Mouse (Mus musculus) hindbrain, embryonic 16.5 days (tissue): ENCODE measurements around the gene Lix1l. TPM values are rescaled to one million over a fixed set of nuclear protein-coding genes. Genes with fewer than 3 reads are reported as not detected.

Source experiments
- ATAC-seq: fragments of 200-750 bp; cut with Nextera tagmentation; 2 replicates; pipeline ENCODE4 v1.8.0; 2017; ENCODE audit warnings: moderate TSS enrichment, moderate library complexity
- H3K27ac ChIP-seq: fragments of 300-500 bp; sonication (generic); 2 replicates; pipeline ENCODE4 v1.5.1; 2014; ENCODE audit warnings: low read depth, mild to moderate bottlenecking, control low read depth, low read length, moderate library complexity
- H3K27me3 ChIP-seq: fragments of 300-500 bp; sonication (generic); replicated peaks from 2 replicates; pipeline ENCODE4 v1.6.1; 2014; ENCODE audit warnings: low read length; ENCODE audit not compliant: control insufficient read depth, insufficient read depth
- H3K36me3 ChIP-seq: fragments of 300-500 bp; sonication (generic); 2 replicates; pipeline ENCODE4 v1.6.1; 2014; ENCODE audit warnings: mild to moderate bottlenecking, low read length, moderate library complexity, mixed read lengths; ENCODE audit not compliant: control insufficient read depth, insufficient read depth
- H3K4me1 ChIP-seq: fragments of 300-500 bp; sonication (generic); 2 replicates; pipeline ENCODE4 v1.6.1; 2014; ENCODE audit warnings: low read depth, low read length; ENCODE audit not compliant: control insufficient read depth, insufficient read depth
- H3K4me2 ChIP-seq: fragments of 300-500 bp; sonication (generic); 2 replicates; pipeline ENCODE4 v1.6.1; 2014; ENCODE audit warnings: mild to moderate bottlenecking, low read length, control low read depth, moderate library complexity
- H3K4me3 ChIP-seq: fragments of 300-500 bp; sonication (generic); 2 replicates; pipeline ENCODE4 v1.5.1; 2014; ENCODE audit warnings: mild to moderate bottlenecking, low read length, control low read depth, moderate library complexity
- H3K9ac ChIP-seq: fragments of 300-500 bp; sonication (generic); 2 replicates; pipeline ENCODE4 v1.6.1; 2014; ENCODE audit warnings: low read depth, mild to moderate bottlenecking, control low read depth, low read length, moderate library complexity
- H3K9me3 ChIP-seq: fragments of 300-500 bp; sonication (generic); 2 replicates; pipeline ENCODE4 v1.6.1; 2014; ENCODE audit warnings: mild to moderate bottlenecking, low read length, moderate library complexity; ENCODE audit not compliant: control insufficient read depth
- WGBS: fragments of 180-500 bp; shearing (Covaris S2); extraction: QIAGEN DNeasy Blood & Tissue Kit; methylation state at CpG from one replicate; pipeline ENCODE4 v1.1.7; 2014; 5-methylcytosine and 5-hydroxymethylcytosine counted together
- polyA plus RNA-seq: library from polyadenylated mRNA; unstranded; fragments of >200 nt; fragmentation: Nextera tagmentation; extraction: Ambion mirVana; gene quantifications from 2 replicates; pipeline ENCODE4 v1.2.1, GENCODE M21; 2015

The Lix1l gene
- 5.1 and 5.8 TPM in 2 replicates for polyA plus RNA-seq

GRCm38 (mm10) chr3:96600639-96601250 is at the start of gene Lix1l:
Gene Lix1l, plus strand, starts transcription at chr3:96601149.
- no peaks in the 10 kb centered on the region for H3K27me3 ChIP-seq
- H3K4me1 ChIP-seq: peaks cover 74% of the 10 kb centered on the region
- H3K9ac ChIP-seq: peak within 1 kb of the TSS; percentile 95
- peak within 1 kb of the TSS; percentile 87 for H3K4me3 ChIP-seq
- H3K9me3 ChIP-seq: no peaks in the 10 kb centered on the region
- H3K4me2 ChIP-seq: peak within 1 kb of the TSS; percentile 67
- no peaks in the 10 kb centered on the region for H3K36me3 ChIP-seq
- peak within 1 kb of the TSS; percentile 98 for H3K27ac ChIP-seq
- under 1% methylated on average over 22 of the region's 27 CpGs for WGBS
- ATAC-seq: peak; percentile 93

DNA sequence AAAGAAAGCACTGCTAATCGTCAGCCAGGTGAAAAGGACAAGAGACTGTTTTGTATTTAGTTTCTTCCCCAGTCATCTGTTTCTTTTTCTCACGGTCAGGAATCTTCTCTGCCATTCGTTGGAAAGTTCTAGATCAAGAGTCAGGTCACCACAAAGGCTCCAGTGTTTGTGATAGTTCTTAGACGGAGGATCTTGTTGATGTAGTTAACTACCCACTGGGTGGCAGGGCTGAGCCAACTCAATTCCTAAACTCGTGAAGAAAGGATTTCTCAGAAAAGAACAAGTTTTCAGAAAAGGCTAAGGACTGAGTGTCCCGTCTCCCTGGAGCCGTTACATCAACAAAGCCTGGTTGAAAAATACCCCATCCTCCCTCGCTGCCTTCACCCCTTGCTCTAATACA is 49.7 kb upstream of the Lix1l start:
- Histone ChIP-seq H3K4me3 (no peak overlapping the region), H3K9me3 (no peaks in the 10 kb centered on the region)
- 16% methylated on average over 8 of the region's 8 CpGs for WGBS

GRCm38 (mm10) chr3:96551890-96552289 is 49.1 kb upstream of the Lix1l start:
- H3K4me1 ChIP-seq: peaks cover 11% of the 10 kb centered on the region
- no peak overlapping the region for H3K4me3 ChIP-seq
- no peak overlapping the region for H3K27ac ChIP-seq
- WGBS: 77% methylated on average over 7 of the region's 7 CpGs
- ATAC-seq: no peak
- H3K9me3 ChIP-seq: no peaks in the 10 kb centered on the region
- H3K4me2 ChIP-seq: no peak overlapping the region
- no peaks in the 10 kb centered on the region for H3K27me3 ChIP-seq
- H3K9ac ChIP-seq: no peak overlapping the region
- H3K36me3 ChIP-seq: no peaks in the 10 kb centered on the region

More for the DNA sequence above, 49.7 kb upstream of the Lix1l start:
- Histone ChIP-seq H3K4me2 (no peak overlapping the region), H3K27ac (no peak overlapping the region), H3K9ac (no peak overlapping the region), H3K4me1 (peaks cover 5% of the 10 kb centered on the region), H3K27me3 (0 out of 2 replicates have a peak, but pooled peaks cover 2% of the 10 kb centered on the region), H3K36me3 (no peaks in the 10 kb centered on the region)
- ATAC-seq: no peak

- no peaks in the 10 kb centered on the region for H3K36me3 ChIP-seq
- no peaks in the 10 kb centered on the region for H3K9me3 ChIP-seq
- ATAC-seq: no peak
- no peak overlapping the region for H3K9ac ChIP-seq
- no peaks in the 10 kb centered on the region for H3K27me3 ChIP-seq
- 83% methylated on average over 6 of the region's 6 CpGs for WGBS
- H3K27ac ChIP-seq: no peak overlapping the region
- H3K4me1 ChIP-seq: peaks cover 11% of the 10 kb centered on the region
- H3K4me2 ChIP-seq: no peak overlapping the region
- no peak overlapping the region for H3K4me3 ChIP-seq
These were observed 47.3 kb upstream of the Lix1l start for GRCm38 (mm10) chr3:96553601-96554000.

DNA sequence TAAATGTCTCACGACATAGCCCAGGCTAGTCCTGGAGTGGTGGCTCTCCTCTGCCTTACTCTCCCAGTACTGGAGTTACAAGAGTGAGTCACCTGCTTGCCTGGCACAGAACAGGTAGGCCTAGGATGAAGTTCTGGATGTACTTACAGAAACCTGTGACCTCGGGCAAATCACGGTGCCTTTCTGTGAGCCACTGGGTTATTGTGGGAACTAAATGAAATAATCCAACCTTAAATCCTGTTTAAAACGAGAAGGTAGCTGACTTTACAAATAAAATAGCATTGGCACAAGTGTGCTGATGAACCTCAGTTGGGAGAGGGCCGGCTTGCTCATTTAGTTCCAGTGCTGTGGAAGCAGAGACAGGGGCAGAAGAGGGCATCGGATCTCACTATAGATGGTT is 46.7 kb upstream of the Lix1l start:
- 84% methylated on average over 6 of the region's 6 CpGs for whole genome bisulfite sequencing
- no peaks in the 10 kb centered on the region for H3K27me3 ChIP-seq
- H3K36me3 ChIP-seq: no peaks in the 10 kb centered on the region
- no peak overlapping the region for H3K4me2 ChIP-seq
- H3K27ac ChIP-seq: no peak overlapping the region
- H3K9ac ChIP-seq: no peak overlapping the region
- no peak for ATAC-seq
- H3K4me3 ChIP-seq: no peak overlapping the region
- peaks cover 17% of the 10 kb centered on the region for H3K4me1 ChIP-seq
- H3K9me3 ChIP-seq: no peaks in the 10 kb centered on the region

GRCm38 (mm10) chr3:96555041-96555596 is 45.8 kb upstream of the Lix1l start:
- Histone ChIP-seq H3K9me3 (no peaks in the 10 kb centered on the region), H3K9ac (no peak overlapping the region), H3K4me2 (no peak overlapping the region; the same call in 1 of the 2 replicates), H3K4me3 (no peak overlapping the region), H3K27ac (peak overlapping the region; percentile 60), H3K4me1 (peaks cover 26% of the 10 kb centered on the region), H3K27me3 (no peaks in the 10 kb centered on the region), H3K36me3 (no peaks in the 10 kb centered on the region)
- peak; percentile 44 for ATAC-seq
- WGBS: 32% methylated on average over 12 of the region's 12 CpGs

GRCm38 (mm10) chr3:96555999-96556614 is 44.8 kb upstream of the Lix1l start:
- H3K4me1 ChIP-seq: peaks cover 34% of the 10 kb centered on the region
- H3K4me2 ChIP-seq: peak overlapping the region; percentile 84
- no peak overlapping the region for H3K9ac ChIP-seq
- H3K36me3 ChIP-seq: peaks cover 4% of the 10 kb centered on the region
- 85% methylated on average over 15 of the region's 15 CpGs for WGBS
- H3K4me3 ChIP-seq: no peak overlapping the region
- no peaks in the 10 kb centered on the region for H3K27me3 ChIP-seq
- no peaks in the 10 kb centered on the region for H3K9me3 ChIP-seq
- ATAC-seq: no peak
- no peak overlapping the region for H3K27ac ChIP-seq

DNA sequence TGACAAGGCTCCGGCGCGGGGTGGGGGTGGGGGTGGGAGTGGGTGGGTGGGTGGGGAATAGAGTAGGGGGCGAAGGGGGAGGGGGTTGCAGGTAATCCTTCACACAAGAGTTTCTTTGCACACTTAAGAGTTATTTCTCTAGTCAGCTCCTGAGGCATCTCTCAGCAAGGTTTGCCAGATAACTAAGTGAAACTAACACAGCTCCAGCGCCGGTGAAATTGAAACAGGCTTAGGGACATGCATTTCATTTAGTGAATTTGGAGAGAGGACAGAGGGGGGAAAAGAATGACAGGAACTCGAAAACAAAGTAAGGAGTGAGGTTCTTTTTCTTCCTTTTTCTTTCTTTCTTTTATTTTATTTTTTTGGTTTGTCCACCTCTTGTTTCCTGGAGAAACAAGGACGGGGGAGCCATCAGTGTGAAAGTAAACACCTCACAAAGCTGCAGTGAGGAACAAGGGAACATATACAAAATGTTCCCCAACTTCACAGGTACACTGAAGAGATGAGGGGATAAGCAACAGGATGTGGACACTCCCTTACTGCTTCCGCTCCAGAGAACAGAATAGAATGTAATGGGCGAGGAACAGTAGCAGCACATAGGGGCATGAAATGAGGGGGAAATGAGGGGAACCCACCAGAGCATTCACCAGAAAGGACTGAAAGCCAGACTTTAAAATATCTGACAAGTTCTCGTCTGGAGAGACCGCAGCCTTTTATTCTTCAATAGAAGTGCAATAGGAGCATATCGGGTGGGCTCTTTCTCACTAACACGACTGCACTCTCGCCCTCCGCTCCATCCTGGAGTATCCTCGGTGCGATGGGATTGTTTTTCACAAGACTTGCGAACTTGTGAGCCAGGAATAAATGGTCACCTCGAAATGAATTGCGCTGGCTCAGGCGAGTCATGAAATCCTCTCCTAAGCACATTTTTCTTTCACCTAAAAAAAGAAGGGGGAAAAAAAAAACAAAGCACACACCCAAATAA is 44.0 kb upstream of the Lix1l start:
- H3K27ac ChIP-seq: peak overlapping the region; percentile 74
- peak overlapping the region; percentile 69 for H3K9ac ChIP-seq
- no peaks in the 10 kb centered on the region for H3K9me3 ChIP-seq
- peaks cover 8% of the 10 kb centered on the region for H3K36me3 ChIP-seq
- no peaks in the 10 kb centered on the region for H3K27me3 ChIP-seq
- H3K4me2 ChIP-seq: peak overlapping the region; percentile 84
- WGBS: 10% methylated on average over 22 of the region's 22 CpGs
- 0 out of 2 replicates have a peak, but pooled peaks have one; percentile 5 for ATAC-seq
- peak overlapping the region; percentile 68 for H3K4me3 ChIP-seq
- peaks cover 38% of the 10 kb centered on the region for H3K4me1 ChIP-seq
